Mouse (Mus musculus): ENCODE measurements around the gene Mfn1. TPM values are rescaled to one million over a fixed set of nuclear protein-coding genes. Genes with fewer than 3 reads are reported as not detected.

The Mfn1 gene
- 16.8 TPM for polyA plus RNA-seq (2017; shearing (Covaris generic))

GRCm38 (mm10) chr3:32529303-32529898 lies at the start of gene Mfn1:
Gene Mfn1, plus strand, starts transcription at chr3:32529465.

GRCm38 (mm10) chr3:32492097-32493090 lies 36.9 kb upstream of the Mfn1 start, which contains the start of gene Kcnmb3:
Gene Kcnmb3, minus strand, starts transcription at chr3:32492231.

GRCm38 (mm10) chr3:32509496-32510374 lies 19.5 kb upstream of the Mfn1 start, which contains the start of gene Zfp639:
Gene Zfp639, plus strand, starts transcription at chr3:32510259.

GRCm38 (mm10) chr3:32616331-32617052 lies 87.2 kb downstream of the Mfn1 start, which contains the start of gene Gnb4:
Gene Gnb4, minus strand, starts transcription at chr3:32616585.

Other genes with a start within 250 kb of the Mfn1 start
- 2.4 TPM for gene Zmat3, start 163.5 kb upstream of the Mfn1 start, polyA plus RNA-seq (2017; shearing (Covaris generic))
- 5.5 TPM for gene Pik3ca, start 131.8 kb upstream of the Mfn1 start, polyA plus RNA-seq (2017; shearing (Covaris generic))
- 0.17 TPM for gene Kcnmb3, start 37.2 kb upstream of the Mfn1 start, polyA plus RNA-seq (2017; shearing (Covaris generic))
- 43.1 TPM for gene Zfp639, start 19.2 kb upstream of the Mfn1 start, polyA plus RNA-seq (2017; shearing (Covaris generic))
- 11.8 TPM for gene Gnb4, start 87.1 kb downstream of the Mfn1 start, polyA plus RNA-seq (2017; shearing (Covaris generic))
- gene Actl6a, start 176.8 kb downstream of the Mfn1 start, polyA plus RNA-seq (2017; shearing (Covaris generic)): 128 TPM
- 173 TPM for gene Ndufb5, start 207.5 kb downstream of the Mfn1 start, polyA plus RNA-seq (2017; shearing (Covaris generic))
- 23.1 TPM for gene Mrpl47, start 208.1 kb downstream of the Mfn1 start, polyA plus RNA-seq (2017; shearing (Covaris generic))

All from inflammation-experienced regulatory T-cells, adult 16 weeks (primary cell).